Mouse (Mus musculus) myocyte (in vitro differentiated cells): ENCODE data around the gene Mansc1. TPM values are rescaled to one million over a fixed set of nuclear protein-coding genes. Genes with fewer than 3 reads are reported as not detected.

Experiments used
- H3K27me3 ChIP-seq: one replicate; pipeline ENCODE4 v1.6.1; 2011; ENCODE audit not compliant: control insufficient read depth, insufficient read depth, insufficient read length
- H3K36me3 ChIP-seq: one replicate; pipeline ENCODE4 v1.6.1; 2011; ENCODE audit not compliant: control insufficient read depth, insufficient read depth
- H3K4me2 ChIP-seq: one replicate; pipeline ENCODE4 v1.6.1; 2011; ENCODE audit warnings: low read depth, control low read depth
- H3K4me3 ChIP-seq: one replicate; pipeline ENCODE4 v1.5.1; 2011; ENCODE audit warnings: mild to moderate bottlenecking, control low read depth, moderate library complexity
- H3K79me2 ChIP-seq: one replicate; pipeline ENCODE4 v1.6.1; 2011; ENCODE audit not compliant: control insufficient read depth, insufficient read depth
- H3ac ChIP-seq: one replicate; pipeline ENCODE4 v1.6.1; 2011; ENCODE audit not compliant: control insufficient read depth, insufficient read length
- CEBPB ChIP-seq: IDR thresholded peaks from 2 replicates; pipeline ENCODE4 v1.6.1; 2011; ENCODE audit warnings: mild to moderate bottlenecking, moderate library complexity; ENCODE audit not compliant: poor library complexity, insufficient read depth, severe bottlenecking
- E2F4 ChIP-seq: IDR thresholded peaks from one replicate; pipeline ENCODE4 v1.6.1; 2011; ENCODE audit warnings: mild to moderate bottlenecking, control low read depth, moderate library complexity; ENCODE audit not compliant: insufficient read depth
- MAX ChIP-seq: IDR thresholded peaks from one replicate; pipeline ENCODE4 v1.6.1; 2011; ENCODE audit warnings: low read depth, mild to moderate bottlenecking, control low read depth
- MYOD1 ChIP-seq, 3 experiments: IDR thresholded peaks; one replicate each; pipeline ENCODE4 v1.6.1; 2011; ENCODE audit warnings: control low read depth in 2 of 3, low read depth in 2 of 3, mild to moderate bottlenecking in 2 of 3, moderate library complexity in 1 of 3; ENCODE audit not compliant: insufficient read length in 2 of 3, control insufficient read depth in 1 of 3
- MYOG ChIP-seq, 3 experiments: IDR thresholded peaks; one replicate each; pipeline ENCODE4 v1.6.1; 2011; ENCODE audit warnings: control low read depth in 2 of 3, low read depth in 2 of 3, mild to moderate bottlenecking in 2 of 3; ENCODE audit not compliant: insufficient read length in 2 of 3, control insufficient read depth in 1 of 3, insufficient read depth in 1 of 3
- POLR2A ChIP-seq: IDR thresholded peaks from one replicate; pipeline ENCODE4 v1.6.1; 2011; ENCODE audit warnings: low read depth, mild to moderate bottlenecking, control low read depth, moderate library complexity; ENCODE audit not compliant: insufficient read length
- POLR2AphosphoS2 ChIP-seq: IDR thresholded peaks from one replicate; pipeline ENCODE4 v1.6.1; 2011; ENCODE audit warnings: low read depth, control low read depth; ENCODE audit not compliant: insufficient read length
- REST ChIP-seq: IDR thresholded peaks from one replicate; pipeline ENCODE4 v1.6.1; 2011; ENCODE audit warnings: mild to moderate bottlenecking, control low read depth, moderate library complexity; ENCODE audit not compliant: insufficient read depth, insufficient read length
- SRF ChIP-seq: IDR thresholded peaks from one replicate; pipeline ENCODE4 v1.6.1; 2011; ENCODE audit warnings: low read depth; ENCODE audit not compliant: control insufficient read depth, insufficient read length
- TCF12 ChIP-seq: IDR thresholded peaks from one replicate; pipeline ENCODE4 v1.6.1; 2011; ENCODE audit warnings: mild to moderate bottlenecking, control low read depth; ENCODE audit not compliant: poor library complexity, insufficient read depth, severe bottlenecking
- TCF3 ChIP-seq: IDR thresholded peaks from one replicate; pipeline ENCODE4 v1.6.1; 2011; ENCODE audit warnings: low read depth, control low read depth; ENCODE audit not compliant: insufficient read length
- USF1 ChIP-seq: IDR thresholded peaks from one replicate; pipeline ENCODE4 v1.6.1; 2011; ENCODE audit warnings: low read depth, mild to moderate bottlenecking, control low read depth, moderate library complexity
- polyA plus RNA-seq: library from polyadenylated mRNA; unstranded; fragments of >200 nt; fragmentation: generic; extraction: Trizol; gene quantifications from one replicate; pipeline ENCODE4 v1.2.1, GENCODE M21; 2012; ENCODE audit warnings: missing spikeins

Gene Mansc1
- polyA plus RNA-seq, 1 experiment: not detected

GRCm38 (mm10) chr6:134567986-134568556 is 64.2 kb downstream of the Mansc1 start:
- no peak for TF ChIP-seq MAX
- TF ChIP-seq REST: no peak
- TF ChIP-seq CEBPB: no peak
- TF ChIP-seq POLR2A: no peak
- TF ChIP-seq USF1: no peak
- TF ChIP-seq E2F4: no peak
- no peak for TF ChIP-seq POLR2AphosphoS2
- TF ChIP-seq SRF: no peak
- no peak for TF ChIP-seq MYOG (IDR thresholded peaks at IDR 0.05; ENCODE audit: control insufficient read depth in 1 of 3, insufficient read depth in 1 of 3, insufficient read length in 2 of 3, low read depth in 2 of 3)
- TF ChIP-seq TCF12: no peak
- no peak for TF ChIP-seq TCF3
- no peak for TF ChIP-seq MYOD1 (IDR thresholded peaks at IDR 0.05; ENCODE audit: control insufficient read depth in 1 of 3, insufficient read length in 2 of 3, low read depth in 2 of 3)
- Histone ChIP-seq H3K4me3 (peak overlapping the region; percentile 75), H3K4me2 (no peak overlapping the region), H3K36me3 (no peaks in the 10 kb centered on the region), H3K79me2 (peaks cover 32% of the 10 kb centered on the region), H3K27me3 (no peaks in the 10 kb centered on the region), H3ac (no peak overlapping the region)

GRCm38 (mm10) chr6:134566818-134567485 is 65.3 kb downstream of the Mansc1 start, which contains the start of gene Lrp6:
Lrp6 (minus strand) TSS chr6:134566965.
- peak within 1 kb of the TSS; percentile 75 for H3K4me3 ChIP-seq

GRCm38 (mm10) chr6:134566248-134566817 is 66.0 kb downstream of the Mansc1 start:
- H3ac ChIP-seq: peak overlapping the region; percentile 94
- peak overlapping the region; percentile 83 for H3K4me2 ChIP-seq
- H3K79me2 ChIP-seq: peaks cover 50% of the 10 kb centered on the region
- TF ChIP-seq POLR2A (no peak), SRF (no peak), E2F4 (no peak), TCF3 (no peak), POLR2AphosphoS2 (no peak), MYOD1 (IDR thresholded peaks at IDR 0.05; ENCODE audit: control insufficient read depth in 1 of 3, insufficient read length in 2 of 3, low read depth in 2 of 3) (no peak), CEBPB (no peak), REST (no peak), USF1 (no peak), TCF12 (no peak), MAX (no peak), MYOG (IDR thresholded peaks at IDR 0.05; ENCODE audit: control insufficient read depth in 1 of 3, insufficient read depth in 1 of 3, insufficient read length in 2 of 3, low read depth in 2 of 3) (no peak)
- no peaks in the 10 kb centered on the region for H3K27me3 ChIP-seq
- H3K4me3 ChIP-seq: peak overlapping the region; percentile 75
- H3K36me3 ChIP-seq: no peaks in the 10 kb centered on the region

More at GRCm38 (mm10) chr6:134566818-134567485, 65.3 kb downstream of the Mansc1 start, which contains the start of gene Lrp6:
- Histone ChIP-seq H3K27me3 (no peaks in the 10 kb centered on the region), H3ac (peak within 1 kb of the TSS; percentile 94), H3K79me2 (peaks cover 44% of the 10 kb centered on the region), H3K4me2 (peak within 1 kb of the TSS; percentile 83), H3K36me3 (no peaks in the 10 kb centered on the region)
- TF ChIP-seq USF1: no peak
- TF ChIP-seq TCF3: no peak
- TF ChIP-seq CEBPB: no peak
- TF ChIP-seq SRF: no peak
- TF ChIP-seq POLR2AphosphoS2: peak; percentile 89
- peak; percentile 55 for TF ChIP-seq REST
- TF ChIP-seq MYOG (IDR thresholded peaks at IDR 0.05; ENCODE audit: control insufficient read depth in 1 of 3, insufficient read depth in 1 of 3, insufficient read length in 2 of 3, low read depth in 2 of 3): peak in 1 of 3 experiments; percentile 33
- peak; percentile 81 for TF ChIP-seq POLR2A
- TF ChIP-seq E2F4: peak; percentile 6
- TF ChIP-seq MYOD1 (IDR thresholded peaks at IDR 0.05; ENCODE audit: control insufficient read depth in 1 of 3, insufficient read length in 2 of 3, low read depth in 2 of 3): peak in 1 of 3 experiments; percentile 19
- TF ChIP-seq TCF12: no peak
- TF ChIP-seq MAX: no peak

- Histone ChIP-seq H3K79me2 (peaks cover 56% of the 10 kb centered on the region), H3K36me3 (no peaks in the 10 kb centered on the region), H3K4me3 (peak overlapping the region; percentile 75), H3ac (peak overlapping the region; percentile 94), H3K4me2 (peak overlapping the region; percentile 83), H3K27me3 (no peaks in the 10 kb centered on the region)
- TF ChIP-seq MAX (no peak), POLR2AphosphoS2 (no peak), MYOG (IDR thresholded peaks at IDR 0.05; ENCODE audit: control insufficient read depth in 1 of 3, insufficient read depth in 1 of 3, insufficient read length in 2 of 3, low read depth in 2 of 3) (no peak), CEBPB (no peak), POLR2A (no peak), TCF12 (no peak), REST (no peak), SRF (no peak), MYOD1 (IDR thresholded peaks at IDR 0.05; ENCODE audit: control insufficient read depth in 1 of 3, insufficient read length in 2 of 3, low read depth in 2 of 3) (no peak), TCF3 (no peak), USF1 (no peak), E2F4 (no peak)
Measured at GRCm38 (mm10) chr6:134565606-134566247, 66.6 kb downstream of the Mansc1 start.
